Mouse (Mus musculus) ES-E14 (cell line): ENCODE measurements around the gene Erfe.

Experiments
- MAFK ChIP-seq: IDR thresholded peaks from 2 replicates; pipeline ENCODE4 v1.6.1; 2014; ENCODE audit warnings: mild to moderate bottlenecking, low read depth, low read length, inconsistent platforms; ENCODE audit not compliant: insufficient read depth
- ZC3H11A ChIP-seq: IDR thresholded peaks from 2 replicates; pipeline ENCODE4 v1.6.1; 2012; ENCODE audit warnings: low read depth, mild to moderate bottlenecking, inconsistent platforms, low read length, borderline replicate concordance

GRCm38 (mm10) chr1:91412286-91413029, 46.2 kb downstream of the Erfe start:
- TF ChIP-seq MAFK (no peak), ZC3H11A (no peak)
